Mouse (Mus musculus) liver, embryonic 15.5 days (tissue): ENCODE measurements around the gene Nlrp4c. TPM values are rescaled to one million over a fixed set of nuclear protein-coding genes. Genes with fewer than 3 reads are reported as not detected.

Experiments used
- ATAC-seq: fragments of 200-750 bp; cut with Nextera tagmentation; 2 replicates; pipeline ENCODE4 v1.8.0; 2017; ENCODE audit warnings: moderate number of reproducible peaks, mild to moderate bottlenecking, moderate library complexity; ENCODE audit not compliant: insufficient read depth
- H3K27ac ChIP-seq: fragments of 300-500 bp; sonication (generic); replicated peaks from 2 replicates; pipeline ENCODE4 v1.5.1; 2015; ENCODE audit warnings: mild to moderate bottlenecking, inconsistent platforms
- H3K27me3 ChIP-seq: fragments of 300-500 bp; sonication (generic); 2 replicates; pipeline ENCODE4 v1.6.1; 2015; ENCODE audit warnings: mild to moderate bottlenecking, inconsistent platforms
- H3K36me3 ChIP-seq: fragments of 300-500 bp; sonication (generic); replicated peaks from 2 replicates; pipeline ENCODE4 v1.6.1; 2015; ENCODE audit warnings: moderate library complexity, mild to moderate bottlenecking, inconsistent platforms
- H3K4me1 ChIP-seq: fragments of 300-500 bp; sonication (generic); replicated peaks from 2 replicates; pipeline ENCODE4 v1.6.1; 2015; ENCODE audit warnings: inconsistent platforms
- H3K4me2 ChIP-seq: fragments of 300-500 bp; sonication (generic); 2 replicates; pipeline ENCODE4 v1.6.1; 2015; ENCODE audit warnings: moderate library complexity, mild to moderate bottlenecking, inconsistent platforms
- H3K4me3 ChIP-seq: fragments of 300-500 bp; sonication (generic); replicated peaks from 2 replicates; pipeline ENCODE4 v1.5.1; 2015; ENCODE audit warnings: mild to moderate bottlenecking, inconsistent platforms
- H3K9ac ChIP-seq: fragments of 300-500 bp; sonication (generic); 2 replicates; pipeline ENCODE4 v1.6.1; 2015; ENCODE audit warnings: moderate library complexity, mild to moderate bottlenecking, inconsistent platforms
- H3K9me3 ChIP-seq: fragments of 300-500 bp; sonication (generic); replicated peaks from 2 replicates; pipeline ENCODE4 v1.6.1; 2016; ENCODE audit warnings: inconsistent platforms
- WGBS: fragments of 180-500 bp; shearing (Covaris S2); methylation state at CpG from one replicate; pipeline ENCODE4 v1.1.7; 2015; ENCODE audit warnings: mixed read lengths; ENCODE audit not compliant: insufficient replicate concordance; 5-methylcytosine and 5-hydroxymethylcytosine counted together
- polyA plus RNA-seq: library from polyadenylated mRNA; unstranded; fragments of >200 nt; fragmentation: Nextera tagmentation; extraction: Ambion mirVana; gene quantifications from 2 replicates; pipeline ENCODE4 v1.2.1, GENCODE M21; 2015

Gene Nlrp4c
- polyA plus RNA-seq, 1 experiment from 2014 or later, result not detected

- no peak overlapping the region for H3K4me2 ChIP-seq
- peaks cover 64% of the 10 kb centered on the region for H3K4me1 ChIP-seq
- peak; percentile 22; the same call in 1 of the 2 replicates for ATAC-seq
Measured at GRCm38 (mm10) chr7:6145423-6146188, 100.6 kb downstream of the Nlrp4c start.

DNA sequence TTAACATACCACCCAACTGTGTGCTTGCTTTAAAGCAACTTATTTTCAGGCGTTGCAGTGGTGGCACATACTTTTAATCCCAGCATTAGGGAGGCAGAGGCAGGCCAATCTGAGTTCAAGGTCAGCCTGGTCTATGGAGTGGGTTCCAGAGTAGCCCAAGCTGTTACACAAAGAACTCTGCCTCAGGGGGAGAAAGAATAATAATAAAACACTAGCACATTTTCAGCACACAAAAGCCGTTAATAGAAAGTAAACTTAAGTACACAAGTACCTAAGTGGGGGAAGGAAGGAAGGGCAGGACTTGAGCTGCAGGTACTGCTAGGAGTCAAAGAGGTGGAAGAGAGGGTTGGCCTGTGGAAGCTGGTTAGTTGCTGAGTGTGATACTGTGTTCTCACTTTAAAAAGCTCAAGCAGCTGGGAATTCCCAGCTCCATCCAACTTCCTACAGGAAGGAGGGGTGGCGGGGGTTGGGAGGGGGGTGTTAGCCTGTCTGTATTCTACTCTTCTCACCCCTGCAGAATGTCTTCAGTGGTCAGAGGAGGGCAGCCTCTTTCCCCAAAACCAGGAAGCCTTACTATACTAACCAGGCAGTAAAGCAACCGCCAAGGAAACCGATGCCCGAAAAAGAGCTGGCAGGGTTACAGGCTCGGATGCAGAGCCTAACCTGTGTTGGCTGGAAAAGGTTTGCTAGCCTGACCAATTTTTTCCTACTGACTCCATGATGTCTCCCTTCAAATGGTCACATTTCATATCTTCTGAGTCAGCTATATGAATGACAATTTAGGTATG, 101.4 kb downstream of the Nlrp4c start:
- Histone ChIP-seq H3K9ac (no peak overlapping the region), H3K9me3 (no peaks in the 10 kb centered on the region), H3K27me3 (no peaks in the 10 kb centered on the region), H3K4me3 (no peak overlapping the region), H3K27ac (0 out of 2 replicates have a peak overlapping the region, but pooled peaks have one; percentile 38), H3K4me2 (no peak overlapping the region), H3K4me1 (peaks cover 72% of the 10 kb centered on the region), H3K36me3 (no peaks in the 10 kb centered on the region; the same call in 1 of the 2 replicates)
- no peak for ATAC-seq
- WGBS, result 70% methylated on average over 7 of the region's 7 CpGs

More at GRCm38 (mm10) chr7:6145423-6146188, 100.6 kb downstream of the Nlrp4c start:
- Histone ChIP-seq H3K27ac (peak overlapping the region; percentile 46), H3K4me3 (no peak overlapping the region), H3K27me3 (no peaks in the 10 kb centered on the region), H3K9me3 (no peaks in the 10 kb centered on the region), H3K36me3 (no peaks in the 10 kb centered on the region; the same call in none of the 2 replicates), H3K9ac (no peak overlapping the region)
- WGBS, result 63% methylated on average over 8 of the region's 8 CpGs

GRCm38 (mm10) chr7:6146982-6147325, 102.0 kb downstream of the Nlrp4c start:
- Histone ChIP-seq H3K27me3 (no peaks in the 10 kb centered on the region), H3K4me1 (peaks cover 77% of the 10 kb centered on the region), H3K36me3 (no peaks in the 10 kb centered on the region; the same call in 1 of the 2 replicates), H3K27ac (0 out of 2 replicates have a peak overlapping the region, but pooled peaks have one; percentile 38), H3K4me3 (no peak overlapping the region), H3K9me3 (no peaks in the 10 kb centered on the region), H3K4me2 (no peak overlapping the region), H3K9ac (no peak overlapping the region)
- 20% methylated on average over 2 of the region's 2 CpGs for WGBS
- 0 out of 2 replicates have a peak, but pooled peaks have one; percentile 40 for ATAC-seq

GRCm38 (mm10) chr7:6147688-6148087, 102.7 kb downstream of the Nlrp4c start:
- no peak overlapping the region; the same call in 1 of the 2 replicates for H3K27ac ChIP-seq
- WGBS, result 61% methylated on average over 5 of the region's 5 CpGs
- H3K36me3 ChIP-seq, result no peaks in the 10 kb centered on the region
- no peak overlapping the region for H3K4me3 ChIP-seq
- no peaks in the 10 kb centered on the region for H3K9me3 ChIP-seq
- ATAC-seq, result no peak
- peaks cover 82% of the 10 kb centered on the region for H3K4me1 ChIP-seq
- no peak overlapping the region for H3K4me2 ChIP-seq
- H3K9ac ChIP-seq, result no peak overlapping the region
- H3K27me3 ChIP-seq, result no peaks in the 10 kb centered on the region

GRCm38 (mm10) chr7:6151266-6151665, 106.3 kb downstream of the Nlrp4c start:
- no peak for ATAC-seq
- no peaks in the 10 kb centered on the region for H3K9me3 ChIP-seq
- peak overlapping the region; percentile 29; the same call in 1 of the 2 replicates for H3K27ac ChIP-seq
- H3K9ac ChIP-seq, result no peak overlapping the region
- H3K4me3 ChIP-seq, result no peak overlapping the region
- 64% methylated on average over 1 of the region's 1 CpGs for WGBS
- H3K4me1 ChIP-seq, result peaks cover 85% of the 10 kb centered on the region
- no peaks in the 10 kb centered on the region for H3K27me3 ChIP-seq
- H3K36me3 ChIP-seq, result no peaks in the 10 kb centered on the region
- H3K4me2 ChIP-seq, result no peak overlapping the region

DNA sequence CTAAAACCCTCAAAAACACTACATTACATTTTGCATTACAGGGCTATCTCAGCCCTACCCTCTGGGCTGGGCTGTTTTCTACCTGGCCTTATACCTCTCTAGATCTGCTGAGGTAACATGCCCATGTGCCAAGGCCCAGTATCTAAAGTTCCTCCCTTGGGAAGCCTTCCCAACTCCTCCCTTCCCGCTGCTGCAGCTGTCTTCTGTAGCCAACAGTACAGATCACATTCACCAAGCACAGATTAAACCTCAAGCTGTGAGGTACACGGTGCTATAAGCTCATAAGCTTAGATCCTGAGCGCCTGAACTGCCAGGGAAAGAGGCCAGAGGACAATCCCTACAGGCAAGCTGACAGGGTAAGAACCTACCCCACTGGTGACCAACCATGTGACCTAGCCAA, 107.1 kb downstream of the Nlrp4c start:
- no peak for ATAC-seq
- H3K36me3 ChIP-seq, result no peaks in the 10 kb centered on the region
- 67% methylated on average over 3 of the region's 3 CpGs for WGBS
- no peak overlapping the region for H3K27ac ChIP-seq
- no peaks in the 10 kb centered on the region for H3K27me3 ChIP-seq
- H3K4me3 ChIP-seq, result no peak overlapping the region
- H3K4me1 ChIP-seq, result peaks cover 85% of the 10 kb centered on the region
- no peaks in the 10 kb centered on the region for H3K9me3 ChIP-seq
- no peak overlapping the region for H3K4me2 ChIP-seq
- no peak overlapping the region for H3K9ac ChIP-seq

DNA sequence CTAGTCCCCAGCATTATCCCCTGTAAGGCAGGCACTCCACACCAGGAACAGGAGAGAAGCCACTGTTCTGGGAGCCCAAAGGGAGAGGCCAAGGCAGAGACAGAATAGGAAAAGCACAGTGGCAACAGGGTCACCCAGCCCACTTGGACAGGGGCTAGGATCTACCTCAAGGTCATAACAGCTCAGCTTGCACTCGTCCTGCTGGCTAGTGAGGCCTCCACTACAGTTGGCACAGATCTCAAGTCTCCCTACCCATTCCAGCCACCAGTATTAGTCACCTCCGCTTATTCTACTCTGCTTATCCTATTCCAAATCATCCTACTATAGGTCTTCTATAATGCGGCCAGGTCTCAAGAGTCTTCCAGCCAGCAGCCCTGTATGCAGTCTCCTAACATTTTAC, 108.2 kb downstream of the Nlrp4c start:
- no peak overlapping the region for H3K4me2 ChIP-seq
- peaks cover 84% of the 10 kb centered on the region for H3K4me1 ChIP-seq
- no peaks in the 10 kb centered on the region for H3K9me3 ChIP-seq
- no peak overlapping the region for H3K9ac ChIP-seq
- 71% methylated on average over 3 of the region's 3 CpGs for WGBS
- no peaks in the 10 kb centered on the region for H3K27me3 ChIP-seq
- H3K27ac ChIP-seq, result no peak overlapping the region
- no peak for ATAC-seq
- H3K4me3 ChIP-seq, result no peak overlapping the region
- H3K36me3 ChIP-seq, result no peaks in the 10 kb centered on the region

DNA sequence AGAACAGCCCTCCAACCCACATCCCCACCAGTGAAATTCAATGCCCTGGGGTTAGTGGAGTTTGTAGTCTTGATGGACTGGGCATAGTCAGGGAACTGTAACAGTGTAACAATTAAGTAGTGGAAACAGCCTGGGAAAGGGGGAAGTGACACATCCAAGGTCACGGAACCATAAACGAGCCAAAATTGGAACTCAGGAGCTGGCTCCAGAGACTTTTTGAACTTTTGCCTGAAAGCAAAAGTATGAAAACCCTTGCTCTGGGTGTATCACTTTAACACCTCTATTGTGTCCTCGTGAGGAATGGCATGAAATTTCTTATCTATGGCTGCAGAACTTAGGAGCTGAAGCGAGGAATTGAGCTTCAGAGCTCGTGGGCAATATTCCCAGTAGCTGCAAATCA, 109.2 kb downstream of the Nlrp4c start:
- ATAC-seq, result no peak
- Histone ChIP-seq H3K4me3 (peak overlapping the region; percentile 86; the same call in 1 of the 2 replicates), H3K36me3 (no peaks in the 10 kb centered on the region), H3K4me2 (peak overlapping the region; percentile 83), H3K9me3 (no peaks in the 10 kb centered on the region), H3K9ac (peak overlapping the region; percentile 84; the same call in 1 of the 2 replicates), H3K27ac (peak overlapping the region; percentile 91), H3K4me1 (peaks cover 73% of the 10 kb centered on the region), H3K27me3 (no peaks in the 10 kb centered on the region)
- WGBS, result 34% methylated on average over 5 of the region's 5 CpGs

Other genes with a start within 250 kb of the Nlrp4c start
- not detected in 2 replicates for gene Vmn1r63, start 239.7 kb upstream of the Nlrp4c start, polyA plus RNA-seq
- gene Vmn1r64, start 160.6 kb upstream of the Nlrp4c start, polyA plus RNA-seq, result not detected in 2 replicates
- gene Vmn1r65, start 34.2 kb upstream of the Nlrp4c start, polyA plus RNA-seq, result not detected in 2 replicates
- gene Zfp787, start 110.8 kb downstream of the Nlrp4c start, polyA plus RNA-seq, result 9.8 and 10.1 TPM in 2 replicates
- 18.2 and 22.2 TPM in 2 replicates for gene Zfp444, start 127.1 kb downstream of the Nlrp4c start, polyA plus RNA-seq
- not detected in 2 replicates for gene Galp, start 151.9 kb downstream of the Nlrp4c start, polyA plus RNA-seq
- gene Zscan5b, start 177.1 kb downstream of the Nlrp4c start, polyA plus RNA-seq, result not detected in 2 replicates
- not detected in 2 replicates for gene Epp13, start 207.5 kb downstream of the Nlrp4c start, polyA plus RNA-seq
- gene Zfp667, start 241.4 kb downstream of the Nlrp4c start, polyA plus RNA-seq, result 3.4 and 5.4 TPM in 2 replicates